Mouse (Mus musculus) R1 (cell line): Measurements from ENCODE around the gene 1700022I11Rik.
"Not testable (repeated sequence)": the region's sequence is repeated elsewhere in the genome, so short reads cannot be mapped to it uniquely, and the experiment has no call there.

ENCODE experiments used
- DNase-seq: peaks from one replicate; pipeline ENCODE4 v3.0.0-alpha.2; 2018; ENCODE audit warnings: low read depth, low spot score

1700022I11Rik gene

GRCm38 (mm10) chr4:42951206-42952195 is 17.9 kb upstream of the 1700022I11Rik start:
- no peak for DNase-seq

GRCm38 (mm10) chr4:42952563-42952962 is 16.8 kb upstream of the 1700022I11Rik start:
- DNase-seq, result no peak

- DNase-seq, result peak; percentile 27
These were observed 15.8 kb upstream of the 1700022I11Rik start for GRCm38 (mm10) chr4:42953435-42954094.

GRCm38 (mm10) chr4:42954297-42954696 is 15.1 kb upstream of the 1700022I11Rik start:
- peak; percentile 79 for DNase-seq

- DNase-seq, result no peak
These were observed 14.2 kb upstream of the 1700022I11Rik start for GRCm38 (mm10) chr4:42955200-42955599.

GRCm38 (mm10) chr4:42956581-42956980 is 12.8 kb upstream of the 1700022I11Rik start:
- no peak for DNase-seq

GRCm38 (mm10) chr4:42957306-42957705 is 12.1 kb upstream of the 1700022I11Rik start:
- DNase-seq, result no peak

- DNase-seq, result no peak
These were observed 11.4 kb upstream of the 1700022I11Rik start for GRCm38 (mm10) chr4:42957979-42958378.

GRCm38 (mm10) chr4:42958942-42959341 is 10.5 kb upstream of the 1700022I11Rik start:
- DNase-seq, result no peak

GRCm38 (mm10) chr4:42959382-42959781 is 10.0 kb upstream of the 1700022I11Rik start:
- DNase-seq, result no peak

GRCm38 (mm10) chr4:42961592-42961991 is 7.8 kb upstream of the 1700022I11Rik start:
- DNase-seq, result peak; percentile 81

- no peak for DNase-seq
These were observed 5.9 kb upstream of the 1700022I11Rik start for GRCm38 (mm10) chr4:42963480-42963879.

- peak; percentile 72 for DNase-seq
These were observed 4.2 kb upstream of the 1700022I11Rik start for GRCm38 (mm10) chr4:42965039-42965719.

GRCm38 (mm10) chr4:42972952-42973351 is 3.5 kb downstream of the 1700022I11Rik start:
- DNase-seq, result no peak

GRCm38 (mm10) chr4:42973868-42974267 is 4.5 kb downstream of the 1700022I11Rik start:
- no peak for DNase-seq

GRCm38 (mm10) chr4:42978062-42978461 is 8.7 kb downstream of the 1700022I11Rik start:
- DNase-seq, result peak; percentile 64

GRCm38 (mm10) chr4:42980467-42980866 is 11.1 kb downstream of the 1700022I11Rik start:
- DNase-seq, result not testable (repeated sequence)

- DNase-seq, result no peak
These were observed 18.9 kb downstream of the 1700022I11Rik start for GRCm38 (mm10) chr4:42988296-42988695.

- DNase-seq, result no peak
These were observed 28.6 kb downstream of the 1700022I11Rik start for GRCm38 (mm10) chr4:42998022-42998421.

- peak; percentile 90 for DNase-seq
These were observed 30.2 kb downstream of the 1700022I11Rik start for GRCm38 (mm10) chr4:42999451-43000140.
